Mouse (Mus musculus) left cerebral cortex, adult 2 months (tissue): ENCODE results near the gene Ccdc6. TPM values are rescaled to one million over a fixed set of nuclear protein-coding genes. Genes with fewer than 3 reads are reported as not detected.

Experiments used
- DNase-seq, 2 experiments: peaks; one replicate each; pipeline ENCODE4 v3.0.0; 2021 to 2022; ENCODE audit warnings: low spot score in 2 of 2, mixed read lengths in 1 of 2; ENCODE audit errors: extremely low spot score in 1 of 2
- H3K27ac ChIP-seq: fragments of 200-600 bp; 2 replicates; pipeline ENCODE4 v1.8.1; 2022
- H3K4me3 ChIP-seq: fragments of 200-600 bp; 2 replicates; pipeline ENCODE4 v1.8.1; 2022
- CTCF ChIP-seq: fragments of 200-600 bp; IDR thresholded peaks from 2 replicates; pipeline ENCODE4 v1.8.1; 2022; ENCODE audit warnings: antibody characterized with exemption, mild to moderate bottlenecking, moderate library complexity
- intact Hi-C: fragments of 180-260 bp; cut with DNase I; formaldehyde crosslinking; loops from one replicate; pipeline ENCODE4 v1.15.1; 2025
- long read RNA-seq, 2 experiments: library from polyadenylated mRNA; stranded (forward); transcript quantifications; one replicate each; pipeline ENCODE4 v2.0.0; 2021; ENCODE audit warnings: borderline mapping rate in 2 of 2
- total RNA-seq, 2 experiments: library from RNA; stranded (reverse); gene quantifications; 2 replicates each; pipeline ENCODE4 v1.2.3; 2021

Gene Ccdc6
- 10 to 100 TPM; 51.1 to 64.8 TPM for total RNA-seq
- long read RNA-seq, experiment 1, full-length matches to known transcripts, result 1 of 4 reads
- long read RNA-seq, experiment 1, partial matches to known transcripts, result 1 of 4 reads
- long read RNA-seq, experiment 1, other reads (novel, unspliced or antisense), result 2 of 4 reads
- long read RNA-seq, experiment 2, partial matches to known transcripts, result 0 of 3 reads
- long read RNA-seq, experiment 2, other reads (novel, unspliced or antisense), result 3 of 3 reads

GRCm38 (mm10) chr10:70096366-70097188, at the start of gene Ccdc6:
TSS of gene Ccdc6 (plus strand) at chr10:70097121.
- Histone ChIP-seq H3K4me3 (peak within 1 kb of the TSS; percentile 98), H3K27ac (peak within 1 kb of the TSS; percentile 94)
- TF ChIP-seq CTCF, result peak; percentile 79
- DNase-seq, result peak; percentile 85 to 86
- intact Hi-C loops, result loop anchor here (1.0 to 5.0 kb wide), 3 partner anchors 64 to 201 kb away; no protein-coding TSS in a partner anchor

GRCm38 (mm10) chr10:70049771-70050170, 47.1 kb upstream of the Ccdc6 start:
- H3K27ac ChIP-seq, result no peak overlapping the region
- H3K4me3 ChIP-seq, result no peak overlapping the region
- intact Hi-C loops, result no loop called here
- DNase-seq, result no peak
- TF ChIP-seq CTCF, result no peak

- H3K4me3 ChIP-seq, result no peak overlapping the region
- H3K27ac ChIP-seq, result no peak overlapping the region
- TF ChIP-seq CTCF, result no peak
- intact Hi-C loops, result no loop called here
- DNase-seq, result no peak
These were observed 41.6 kb upstream of the Ccdc6 start for GRCm38 (mm10) chr10:70055291-70055690.

- intact Hi-C loops, result no loop called here
- no peak overlapping the region for H3K4me3 ChIP-seq
- DNase-seq, result no peak
- H3K27ac ChIP-seq, result no peak overlapping the region
- no peak for TF ChIP-seq CTCF
These were observed 39.9 kb upstream of the Ccdc6 start for GRCm38 (mm10) chr10:70057064-70057463.

GRCm38 (mm10) chr10:70060021-70060688, 36.8 kb upstream of the Ccdc6 start:
- DNase-seq, result peak; percentile 29 to 44
- intact Hi-C loops, result no loop called here
- no peak; the same call in 1 of the 2 replicates for TF ChIP-seq CTCF
- Histone ChIP-seq H3K27ac (no peak overlapping the region), H3K4me3 (peak overlapping the region; percentile 26; the same call in 1 of the 2 replicates)

DNA sequence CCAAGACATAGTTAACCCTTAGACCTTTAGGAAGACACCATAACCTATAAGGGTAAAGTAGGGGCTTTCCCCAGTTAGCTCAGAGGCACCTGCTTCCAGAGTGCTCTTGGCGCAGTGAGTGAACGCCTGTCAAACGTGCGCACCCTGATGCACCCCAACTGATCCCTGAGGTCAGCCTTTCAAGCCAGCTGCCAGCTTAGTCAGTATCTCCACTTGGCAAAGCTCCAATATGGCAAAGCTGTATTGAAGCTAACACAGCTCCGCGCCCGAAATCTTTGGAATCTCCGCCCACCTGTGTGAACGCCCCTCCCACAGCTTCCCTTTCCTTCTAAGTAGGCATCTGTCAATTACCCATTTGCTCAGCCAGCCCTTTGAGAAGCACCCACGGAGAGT, 36.2 kb upstream of the Ccdc6 start:
- intact Hi-C loops, result no loop called here
- no peak overlapping the region for H3K4me3 ChIP-seq
- TF ChIP-seq CTCF, result no peak
- H3K27ac ChIP-seq, result no peak overlapping the region
- peak; percentile 14 to 18 for DNase-seq

GRCm38 (mm10) chr10:70063881-70064555, 32.9 kb upstream of the Ccdc6 start:
- no peak for TF ChIP-seq CTCF
- DNase-seq, result no peak
- intact Hi-C loops, result no loop called here
- Histone ChIP-seq H3K4me3 (no peak overlapping the region), H3K27ac (no peak overlapping the region)

GRCm38 (mm10) chr10:70065191-70065590, 31.7 kb upstream of the Ccdc6 start:
- no peak for TF ChIP-seq CTCF
- Histone ChIP-seq H3K27ac (no peak overlapping the region), H3K4me3 (no peak overlapping the region)
- intact Hi-C loops, result no loop called here
- no peak for DNase-seq

DNA sequence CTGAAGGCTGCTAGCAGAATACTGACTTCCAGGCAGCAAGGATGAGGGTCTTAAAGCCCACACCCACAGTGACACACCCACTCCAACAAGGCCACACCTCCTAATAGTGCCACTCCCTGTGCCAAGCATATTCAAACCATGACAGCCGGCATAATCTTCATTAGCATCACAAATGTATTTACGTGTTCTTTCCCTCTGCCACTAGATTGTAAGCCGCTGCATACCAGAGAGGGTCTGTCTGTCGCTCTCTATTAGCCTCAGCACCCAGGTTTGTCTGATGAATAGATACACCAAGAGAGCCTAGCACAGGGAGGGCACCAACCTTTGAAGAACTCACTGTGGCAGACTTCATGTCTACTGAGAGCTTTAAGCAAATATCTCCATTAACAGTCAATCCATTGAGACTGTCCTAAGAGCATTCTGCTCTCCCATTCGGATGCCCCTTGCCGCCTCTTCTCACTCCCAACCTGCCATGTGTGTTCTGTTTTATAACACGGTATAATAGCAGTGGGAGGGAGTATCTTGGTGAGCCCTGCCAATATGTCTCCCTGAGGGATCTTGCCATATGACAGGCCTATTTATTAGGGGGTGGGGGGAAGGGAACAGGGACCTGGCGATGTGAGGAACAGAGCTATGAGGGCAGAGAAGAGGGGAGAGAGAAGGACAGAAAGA, 30.3 kb upstream of the Ccdc6 start:
- DNase-seq, result no peak
- intact Hi-C loops, result no loop called here
- TF ChIP-seq CTCF, result no peak
- Histone ChIP-seq H3K4me3 (no peak overlapping the region), H3K27ac (no peak overlapping the region)

DNA sequence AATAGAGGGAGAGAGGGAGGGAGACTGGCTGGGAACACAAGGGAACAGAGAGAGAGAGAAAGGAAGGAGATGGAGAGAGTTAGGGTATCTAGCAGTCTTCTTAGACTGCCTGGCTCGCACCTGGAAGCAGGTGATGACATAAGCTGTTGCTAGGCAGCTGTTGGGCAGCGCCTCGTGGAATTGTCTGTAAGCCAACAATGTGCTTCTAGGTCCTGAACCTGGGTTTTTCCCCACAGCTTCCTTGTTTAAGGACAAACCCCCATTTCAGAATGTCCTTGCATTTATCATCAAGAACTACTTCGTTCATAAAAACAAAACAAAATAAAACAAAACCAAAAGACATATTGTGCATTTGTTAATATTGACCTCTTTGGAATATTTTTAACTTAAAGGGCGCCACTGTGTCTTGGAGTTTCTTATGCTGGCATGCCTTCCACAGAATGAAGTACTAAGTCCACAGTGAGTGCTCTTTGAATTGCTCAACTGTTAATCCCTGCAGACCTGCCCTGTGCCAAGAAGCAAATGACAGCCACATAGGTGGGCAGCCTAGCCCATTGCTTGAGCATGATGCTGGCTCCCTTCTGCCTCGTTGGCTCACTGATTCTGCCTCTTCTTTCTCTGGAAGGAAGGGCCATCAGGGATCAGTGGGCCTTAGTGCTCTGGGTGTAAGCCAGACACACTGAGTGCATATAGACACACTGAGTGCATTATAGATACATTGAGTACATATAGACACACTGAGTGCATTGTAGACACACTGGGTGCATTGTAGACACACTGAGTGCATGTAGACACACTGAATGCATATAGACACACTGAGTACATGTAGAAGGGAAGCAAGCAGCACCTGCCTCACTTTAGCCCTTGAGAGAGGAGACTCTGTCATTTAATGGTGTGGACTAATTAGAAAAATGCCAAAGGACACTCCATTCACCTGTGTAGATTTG, 29.5 kb upstream of the Ccdc6 start:
- intact Hi-C loops, result no loop called here
- no peak for DNase-seq
- Histone ChIP-seq H3K27ac (no peak overlapping the region), H3K4me3 (no peak overlapping the region)
- no peak for TF ChIP-seq CTCF
